Mouse (Mus musculus) megakaryocyte, embryonic 14.5 days (primary cell): ENCODE data around the gene Ddx20. TPM values are rescaled to one million over a fixed set of nuclear protein-coding genes. Genes with fewer than 3 reads are reported as not detected.

Experiments used
- H3K27me3 ChIP-seq: replicated peaks from 2 replicates; pipeline ENCODE3; 2012; ENCODE audit warnings: inconsistent platforms
- H3K36me3 ChIP-seq: replicated peaks from 2 replicates; pipeline ENCODE3; 2012; ENCODE audit warnings: low read length, inconsistent platforms, mixed read lengths
- H3K4me1 ChIP-seq: 2 replicates; pipeline ENCODE4 v1.6.1; 2012; ENCODE audit warnings: inconsistent platforms
- H3K4me3 ChIP-seq: replicated peaks from 2 replicates; pipeline ENCODE3; 2012; ENCODE audit warnings: moderate library complexity, mild to moderate bottlenecking, inconsistent platforms
- H3K9me3 ChIP-seq: 2 replicates; pipeline ENCODE4 v1.6.1; 2012; ENCODE audit warnings: inconsistent platforms
- FLI1 ChIP-seq: IDR thresholded peaks from 2 replicates; pipeline ENCODE4 v1.6.1; 2012; ENCODE audit warnings: low read length, inconsistent platforms, mixed read lengths
- GATA1 ChIP-seq: IDR thresholded peaks from 3 replicates; pipeline ENCODE4 v1.6.1; 2012; ENCODE audit warnings: mixed read lengths, low read length, inconsistent platforms, borderline replicate concordance
- polyA plus RNA-seq: library from polyadenylated mRNA; stranded (reverse); fragments of >175 nt; gene quantifications from 2 replicates; pipeline ENCODE4 v1.2.3, GENCODE M21; 2012; ENCODE audit warnings: low replicate concordance; ENCODE audit not compliant: insufficient read depth

The Ddx20 gene
- polyA plus RNA-seq, 1 experiment: 2.9 TPM

DNA sequence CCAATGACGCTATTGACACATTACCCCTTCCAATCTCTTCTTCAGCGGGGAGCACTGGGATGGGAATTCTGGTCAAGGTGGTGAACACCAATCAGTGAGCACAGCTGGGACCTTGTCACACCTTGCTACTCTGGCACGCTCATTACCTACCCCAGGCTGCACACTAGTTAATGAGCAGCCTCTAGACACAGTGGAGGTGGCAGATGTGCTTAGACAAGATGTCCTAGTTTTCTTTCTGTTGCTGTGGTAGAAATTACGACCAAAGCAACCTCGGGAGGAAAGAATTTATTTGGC, 9.7 kb upstream of the Ddx20 start:
- peaks cover 38% of the 10 kb centered on the region for H3K27me3 ChIP-seq
- H3K9me3 ChIP-seq: no peaks in the 10 kb centered on the region
- TF ChIP-seq FLI1: no peak
- TF ChIP-seq GATA1: no peak
- H3K4me1 ChIP-seq: peaks cover 70% of the 10 kb centered on the region
- no peaks in the 10 kb centered on the region for H3K36me3 ChIP-seq
- no peak overlapping the region for H3K4me3 ChIP-seq

DNA sequence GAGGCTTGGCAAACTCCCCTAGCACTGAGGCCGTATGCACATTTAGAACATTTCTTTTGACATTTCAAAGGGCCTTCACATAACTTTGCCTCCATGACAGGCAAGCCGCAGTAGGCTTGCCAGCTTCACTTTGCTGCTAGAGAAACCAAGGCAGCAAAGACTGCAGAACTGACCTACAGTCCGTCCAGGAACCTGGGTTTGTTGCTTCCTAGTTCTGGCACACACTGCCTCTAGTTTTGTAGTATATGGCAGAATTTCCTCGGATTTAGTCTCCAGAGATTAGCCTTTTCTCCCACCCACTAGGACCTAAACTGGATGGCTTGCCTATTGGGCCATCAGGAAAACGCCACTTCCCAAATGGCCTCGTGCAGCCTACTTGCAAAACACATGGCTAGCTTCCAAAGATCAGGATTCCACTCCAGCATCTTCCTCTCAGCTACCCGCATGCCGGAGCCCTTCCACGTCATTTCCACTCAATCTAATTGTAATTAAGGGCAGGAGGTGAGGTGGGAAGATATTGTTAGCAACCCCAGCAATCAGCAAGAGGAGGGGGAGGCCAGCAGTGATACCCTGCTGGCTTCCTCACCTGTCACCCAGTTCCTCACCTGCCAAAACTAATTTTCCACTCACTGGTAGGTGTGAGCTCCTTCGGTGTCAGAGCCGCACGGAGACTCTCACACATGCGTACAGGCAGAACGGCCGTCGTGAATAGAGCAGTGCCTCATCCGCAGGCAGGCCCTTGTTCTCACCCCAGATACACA, 9.2 kb upstream of the Ddx20 start:
- Histone ChIP-seq H3K4me1 (peaks cover 65% of the 10 kb centered on the region), H3K36me3 (no peaks in the 10 kb centered on the region), H3K27me3 (peaks cover 40% of the 10 kb centered on the region), H3K9me3 (no peaks in the 10 kb centered on the region), H3K4me3 (peak overlapping the region; percentile 19)
- TF ChIP-seq GATA1 (no peak), FLI1 (no peak)

DNA sequence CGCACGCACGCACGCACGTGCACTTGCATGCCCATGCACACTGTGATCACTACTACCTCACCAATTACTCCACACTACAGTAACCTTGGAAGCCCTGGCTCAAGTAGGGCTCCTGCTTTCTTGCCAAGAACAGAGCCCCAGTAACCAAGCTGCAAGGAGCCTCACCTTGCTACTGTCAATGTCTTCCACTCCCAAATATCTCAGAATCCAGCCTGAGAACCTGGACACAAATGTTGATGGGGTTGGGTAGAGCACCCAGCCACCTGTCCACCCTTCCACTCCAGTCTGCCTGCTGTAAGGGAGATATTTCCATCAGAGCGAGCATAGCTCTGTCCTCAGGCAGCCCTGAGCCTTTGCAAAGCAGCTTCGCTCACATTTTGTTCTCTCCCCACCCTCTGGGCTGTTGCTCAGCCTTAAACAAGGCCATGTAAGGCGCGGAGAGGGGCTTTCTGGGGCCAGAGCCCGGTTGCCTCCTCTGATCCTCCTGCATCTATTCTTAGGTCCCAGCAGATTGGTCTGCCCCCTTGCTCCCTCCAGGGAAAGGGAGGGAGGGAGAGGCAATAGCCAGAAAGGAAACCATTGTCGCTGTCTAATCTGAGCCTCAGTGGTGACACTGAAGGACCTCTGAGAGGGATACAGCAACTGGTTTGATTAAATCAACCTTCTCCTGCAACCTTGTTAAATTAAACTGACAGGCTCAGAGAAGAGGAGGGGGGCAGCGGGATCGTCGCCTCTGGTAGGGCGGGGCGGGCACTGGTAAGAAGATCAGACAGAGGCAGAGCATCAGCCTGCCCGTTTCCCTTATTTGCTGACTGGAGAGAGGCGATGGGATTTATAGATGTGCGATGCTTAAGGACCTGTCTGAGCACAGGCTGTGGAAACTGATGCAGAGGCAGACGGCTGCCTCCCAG, 8.4 kb upstream of the Ddx20 start:
- Histone ChIP-seq H3K27me3 (peaks cover 40% of the 10 kb centered on the region), H3K4me3 (peak overlapping the region; percentile 19), H3K4me1 (peaks cover 56% of the 10 kb centered on the region), H3K36me3 (no peaks in the 10 kb centered on the region), H3K9me3 (no peaks in the 10 kb centered on the region)
- TF ChIP-seq FLI1: no peak
- TF ChIP-seq GATA1: no peak

DNA sequence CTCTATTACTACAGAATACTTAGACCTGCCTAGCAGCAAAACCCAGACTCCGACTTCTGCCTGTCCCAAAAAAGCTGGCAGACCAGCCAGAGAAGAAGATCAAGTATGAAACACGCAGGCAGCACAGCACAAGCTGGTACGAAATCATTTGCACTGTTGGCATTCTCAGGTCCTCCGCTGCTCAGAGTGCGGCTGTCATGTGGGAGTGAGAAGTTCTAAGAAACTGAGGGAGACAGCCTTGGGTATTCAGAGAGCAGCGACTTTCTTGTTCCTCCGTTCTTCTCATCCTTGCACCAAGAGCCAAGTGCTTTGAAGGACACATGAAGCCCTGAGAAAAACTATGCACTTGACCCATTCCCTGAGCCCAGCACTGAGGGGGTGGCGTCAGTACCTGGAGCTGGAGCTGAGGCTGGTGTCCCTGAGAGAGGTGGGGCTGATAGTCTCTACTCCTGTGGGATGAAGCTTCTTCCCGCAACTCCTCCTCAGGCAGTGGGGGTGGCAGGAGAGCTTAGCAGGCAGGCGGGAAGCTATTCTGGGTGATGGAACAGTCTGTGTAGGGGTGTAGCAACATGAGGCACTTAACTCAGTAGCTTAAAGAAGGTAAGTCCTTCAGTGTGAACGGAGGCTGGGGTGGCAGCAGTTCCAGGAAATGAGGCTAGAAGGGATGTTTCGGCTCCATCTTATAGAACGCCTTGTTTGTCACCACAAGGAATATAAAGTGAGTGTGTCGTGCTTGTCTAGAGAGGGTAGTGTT, 6.1 kb upstream of the Ddx20 start:
- H3K9me3 ChIP-seq: no peaks in the 10 kb centered on the region
- no peaks in the 10 kb centered on the region for H3K36me3 ChIP-seq
- TF ChIP-seq GATA1 (no peak), FLI1 (no peak)
- H3K27me3 ChIP-seq: peaks cover 40% of the 10 kb centered on the region
- peaks cover 47% of the 10 kb centered on the region for H3K4me1 ChIP-seq
- H3K4me3 ChIP-seq: no peak overlapping the region

DNA sequence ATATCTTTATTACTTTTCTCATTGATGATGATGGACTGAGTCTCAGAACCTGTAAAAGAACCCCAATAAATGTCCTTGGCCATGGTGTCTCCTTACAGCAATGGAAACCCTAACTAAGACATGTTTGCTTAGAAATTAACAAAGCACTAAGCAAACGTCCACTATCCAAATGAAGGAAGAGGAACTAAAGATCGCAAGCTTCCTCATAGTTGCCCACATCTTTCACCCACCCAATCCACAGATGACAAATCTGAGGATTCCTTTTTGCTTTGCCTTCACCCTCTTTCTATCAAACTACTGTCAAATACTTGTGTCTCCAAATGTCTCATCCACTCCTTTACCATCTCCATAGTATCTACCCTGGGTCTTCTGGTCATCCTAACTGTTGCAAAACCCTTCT, 1.2 kb upstream of the Ddx20 start:
- Histone ChIP-seq H3K36me3 (peaks cover 13% of the 10 kb centered on the region), H3K4me1 (peaks cover 39% of the 10 kb centered on the region), H3K9me3 (no peaks in the 10 kb centered on the region), H3K4me3 (no peak overlapping the region), H3K27me3 (peaks cover 8% of the 10 kb centered on the region)
- TF ChIP-seq GATA1: no peak
- no peak for TF ChIP-seq FLI1

DNA sequence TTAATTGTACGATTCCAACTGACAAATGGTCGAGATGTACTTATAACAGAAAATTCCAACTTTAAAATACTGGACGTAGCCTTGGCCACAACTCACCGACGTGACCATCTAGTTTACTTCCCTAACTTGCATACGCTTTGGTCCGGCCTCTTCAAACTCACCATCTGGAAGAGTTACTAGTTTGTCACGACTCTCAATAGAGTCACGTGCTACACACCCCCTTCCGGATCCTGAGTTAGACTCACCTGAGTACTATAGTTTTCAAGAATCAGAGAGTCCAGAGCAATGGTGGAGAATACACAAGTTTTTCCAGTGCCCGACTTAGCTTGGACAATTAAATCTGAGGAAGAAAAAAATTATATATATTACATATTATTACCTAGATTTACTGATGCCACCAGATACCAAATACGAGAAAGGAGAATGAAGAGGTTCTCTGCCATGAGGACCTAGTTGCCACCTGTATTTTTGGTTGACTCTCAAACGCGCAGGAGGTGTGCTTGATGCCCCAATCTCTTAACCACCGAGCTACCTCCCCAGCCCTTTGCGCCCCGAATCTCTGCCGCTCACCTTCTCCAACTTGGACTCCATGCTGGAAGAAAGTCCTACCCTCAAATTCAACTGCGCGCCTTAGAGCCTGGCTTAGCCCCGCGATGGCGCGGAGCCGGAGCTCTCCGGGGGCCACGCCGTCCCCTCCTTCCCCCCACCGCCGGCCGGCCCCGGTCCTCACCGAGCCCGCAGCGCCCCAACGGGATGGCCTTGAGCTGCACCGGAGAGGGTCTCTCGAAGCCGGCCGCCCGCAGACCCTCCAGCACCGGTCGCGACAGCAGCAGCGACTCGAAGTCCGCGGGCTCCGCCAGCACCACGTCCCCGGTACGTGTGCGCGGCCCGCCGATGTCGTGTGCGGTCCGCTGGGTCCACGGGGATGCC, 715 bp downstream of the Ddx20 start:
- H3K36me3 ChIP-seq: peaks cover 30% of the 10 kb centered on the region
- no peaks in the 10 kb centered on the region for H3K27me3 ChIP-seq
- H3K4me3 ChIP-seq: peak overlapping the region; percentile 99
- TF ChIP-seq GATA1 (no peak), FLI1 (no peak)
- H3K9me3 ChIP-seq: no peaks in the 10 kb centered on the region
- H3K4me1 ChIP-seq: peaks cover 35% of the 10 kb centered on the region

DNA sequence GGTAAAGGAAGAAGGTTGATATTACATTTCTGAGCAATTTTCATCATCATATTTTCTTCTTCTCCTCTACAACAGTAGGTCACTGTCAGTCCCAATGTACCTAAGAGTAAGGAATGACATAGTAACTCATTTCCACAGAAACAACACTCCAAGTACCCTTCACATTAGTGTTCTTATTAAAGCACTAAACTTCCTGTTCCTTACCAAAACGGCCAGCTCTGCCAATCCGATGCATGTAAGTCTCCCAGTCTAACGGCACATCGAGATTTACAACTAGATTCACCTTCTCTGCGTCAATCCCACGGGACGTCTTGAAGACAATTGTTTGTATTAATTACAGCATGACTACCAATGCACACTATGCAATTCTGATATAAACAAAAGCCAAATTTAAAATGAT, 7.0 kb downstream of the Ddx20 start:
- no peaks in the 10 kb centered on the region for H3K27me3 ChIP-seq
- no peak overlapping the region for H3K4me3 ChIP-seq
- H3K4me1 ChIP-seq: peaks cover 14% of the 10 kb centered on the region
- TF ChIP-seq FLI1 (no peak), GATA1 (no peak)
- H3K9me3 ChIP-seq: no peaks in the 10 kb centered on the region
- H3K36me3 ChIP-seq: peaks cover 78% of the 10 kb centered on the region

DNA sequence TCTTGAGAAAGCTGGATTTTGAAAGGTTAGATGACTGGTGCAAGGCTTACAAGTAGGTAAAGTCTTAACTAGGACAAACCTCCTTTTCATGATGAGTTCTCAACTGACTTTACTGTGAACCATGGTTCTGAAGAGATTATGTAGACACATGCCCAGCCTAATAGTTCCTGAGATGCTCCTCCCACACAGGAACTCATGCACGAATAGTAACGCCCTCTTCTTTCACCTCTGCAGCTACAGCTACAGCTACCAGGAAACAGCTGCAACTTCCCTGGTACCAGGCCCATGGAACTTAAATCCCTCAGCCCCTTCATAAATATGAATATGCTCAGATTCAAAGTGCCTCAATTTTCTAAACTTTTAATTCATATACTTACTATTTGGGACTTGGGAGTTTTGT, 11.4 kb downstream of the Ddx20 start:
- no peak for TF ChIP-seq GATA1
- no peak for TF ChIP-seq FLI1
- peaks cover 33% of the 10 kb centered on the region for H3K4me1 ChIP-seq
- H3K9me3 ChIP-seq: no peaks in the 10 kb centered on the region
- no peak overlapping the region for H3K4me3 ChIP-seq
- no peaks in the 10 kb centered on the region for H3K27me3 ChIP-seq
- H3K36me3 ChIP-seq: peaks cover 41% of the 10 kb centered on the region
